Mouse (Mus musculus) spleen, adult 2 months (tissue): ENCODE data around the gene Nrxn1. TPM values are rescaled to one million over a fixed set of nuclear protein-coding genes. Genes with fewer than 3 reads are reported as not detected.

ENCODE experiments used
- DNase-seq, 2 experiments: peaks; one replicate each; pipeline versions ENCODE4 v3.0.0 to v3.0.0-alpha.2; 2012 to 2021; ENCODE audit warnings: low spot score in 2 of 2, low read depth in 1 of 2
- H3K27ac ChIP-seq: fragments of 200-500 bp; 2 replicates; pipeline ENCODE4 v1.5.1; 2012; ENCODE audit warnings: low read length, inconsistent platforms; ENCODE audit not compliant: insufficient read depth
- H3K27me3 ChIP-seq: fragments of 200-500 bp; 2 replicates; pipeline ENCODE4 v1.6.1; 2012; ENCODE audit warnings: mild to moderate bottlenecking, moderate library complexity, low read length, inconsistent platforms; ENCODE audit not compliant: control insufficient read depth, insufficient read depth
- H3K36me3 ChIP-seq: fragments of 200-500 bp; 2 replicates; pipeline ENCODE4 v1.6.1; 2012; ENCODE audit warnings: mild to moderate bottlenecking, low read length, inconsistent platforms; ENCODE audit not compliant: control insufficient read depth, insufficient read depth
- H3K4me1 ChIP-seq: fragments of 200-500 bp; 2 replicates; pipeline ENCODE4 v1.6.1; 2011; ENCODE audit warnings: inconsistent platforms; ENCODE audit not compliant: control insufficient read depth, insufficient read depth, insufficient read length
- H3K4me3 ChIP-seq: fragments of 200-500 bp; 2 replicates; pipeline ENCODE4 v1.5.1; 2011; ENCODE audit warnings: mild to moderate bottlenecking, inconsistent platforms; ENCODE audit not compliant: insufficient read depth, insufficient read length; ENCODE audit errors: extremely low read depth
- CTCF ChIP-seq: fragments of 200-500 bp; IDR thresholded peaks from 2 replicates; pipeline ENCODE4 v1.5.1; 2011; ENCODE audit warnings: mild to moderate bottlenecking, inconsistent platforms; ENCODE audit not compliant: insufficient read depth, insufficient read length, insufficient replicate concordance; ENCODE audit errors: extremely low read depth
- POLR2A ChIP-seq: fragments of 200-500 bp; IDR thresholded peaks from 2 replicates; pipeline ENCODE4 v1.6.1; 2011; ENCODE audit warnings: low read depth, low read length, inconsistent platforms
- WGBS: fragments of 180-500 bp; shearing (Covaris S2); methylation state at CpG from one replicate; pipeline ENCODE4 v1.1.7; 2018; 5-methylcytosine and 5-hydroxymethylcytosine counted together
- polyA plus RNA-seq: library from polyadenylated mRNA; depleted of rRNA; stranded (reverse); fragments of >200 nt; gene quantifications from 2 replicates; pipeline ENCODE4 v1.2.3, GENCODE M21; 2012

The Nrxn1 gene
- polyA plus RNA-seq, 1 experiment, result 0.50 TPM

DNA sequence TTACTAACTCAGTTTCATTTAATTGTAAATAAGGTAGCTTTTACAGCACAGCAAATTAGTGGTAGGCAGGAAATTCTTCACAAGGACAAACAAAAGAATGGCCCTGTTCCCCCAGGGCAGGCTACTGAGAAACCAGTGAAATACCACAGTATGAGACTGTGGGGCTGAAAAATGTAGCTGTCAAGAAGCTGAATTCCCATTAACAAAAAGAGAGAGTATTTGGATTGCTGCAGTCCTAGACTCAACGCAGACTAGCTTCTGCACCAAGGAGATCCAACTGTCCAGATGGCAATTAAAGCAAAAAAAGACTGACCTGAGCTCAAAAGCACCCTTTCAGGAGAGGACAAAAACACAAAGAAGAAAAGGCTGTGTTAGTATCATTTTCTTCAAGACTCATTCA lies 324.7 kb downstream of the Nrxn1 start:
- Histone ChIP-seq H3K4me3 (no peak overlapping the region), H3K27me3 (no peaks in the 10 kb centered on the region), H3K36me3 (no peaks in the 10 kb centered on the region), H3K4me1 (no peaks in the 10 kb centered on the region), H3K27ac (no peak overlapping the region)
- TF ChIP-seq CTCF (no peak), POLR2A (no peak)
- no peak for DNase-seq
- 68% methylated on average over 1 of the region's 1 CpGs for WGBS

DNA sequence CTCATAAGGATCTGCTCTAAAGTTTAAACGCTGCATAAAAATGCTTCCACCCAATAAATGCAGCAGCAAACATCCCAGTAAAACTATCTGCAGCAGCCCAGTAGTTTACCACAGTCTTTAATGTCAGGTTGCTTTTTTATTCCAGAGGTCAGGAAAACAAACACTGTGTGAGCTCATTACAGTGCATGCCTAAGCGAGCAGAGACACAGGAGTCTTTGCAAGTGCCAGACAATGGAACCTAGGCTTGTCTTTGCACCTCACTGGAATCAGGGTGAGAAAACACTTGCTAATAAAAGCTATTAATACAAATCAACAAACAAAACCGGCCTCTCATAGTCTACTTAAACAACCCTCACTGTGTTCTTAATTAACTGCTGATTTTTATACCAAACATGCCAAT lies 365.7 kb downstream of the Nrxn1 start:
- H3K27me3 ChIP-seq, result no peaks in the 10 kb centered on the region
- no peak for DNase-seq
- 76% methylated on average over 3 of the region's 3 CpGs for WGBS
- no peak overlapping the region for H3K4me3 ChIP-seq
- H3K4me1 ChIP-seq, result no peaks in the 10 kb centered on the region
- H3K36me3 ChIP-seq, result no peaks in the 10 kb centered on the region
- TF ChIP-seq CTCF (no peak), POLR2A (no peak)
- H3K27ac ChIP-seq, result no peak overlapping the region

DNA sequence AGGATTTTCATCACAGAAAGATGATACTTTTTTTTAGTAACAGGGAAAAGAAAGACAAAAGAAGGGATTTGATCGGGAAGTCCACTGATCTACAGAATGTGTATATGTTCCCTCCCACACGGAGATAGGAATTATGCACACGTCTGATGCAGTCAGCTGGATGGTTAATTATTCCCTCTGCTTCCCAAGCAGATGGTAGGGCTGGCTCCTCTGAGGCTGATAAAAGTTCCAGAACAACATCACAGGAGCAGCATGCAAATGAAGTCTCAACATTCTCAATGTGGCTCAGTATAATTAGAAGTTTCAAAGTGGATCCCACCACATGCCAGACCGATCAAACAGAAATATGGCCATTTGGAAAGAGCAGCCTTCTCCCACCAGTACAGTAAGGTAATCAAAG lies 388.1 kb downstream of the Nrxn1 start:
- no peak for TF ChIP-seq POLR2A
- TF ChIP-seq CTCF, result no peak
- Histone ChIP-seq H3K4me1 (no peaks in the 10 kb centered on the region), H3K36me3 (no peaks in the 10 kb centered on the region), H3K27me3 (no peaks in the 10 kb centered on the region), H3K27ac (no peak overlapping the region), H3K4me3 (no peak overlapping the region)
- WGBS, result 91% methylated on average over 4 of the region's 4 CpGs
- no peak for DNase-seq

DNA sequence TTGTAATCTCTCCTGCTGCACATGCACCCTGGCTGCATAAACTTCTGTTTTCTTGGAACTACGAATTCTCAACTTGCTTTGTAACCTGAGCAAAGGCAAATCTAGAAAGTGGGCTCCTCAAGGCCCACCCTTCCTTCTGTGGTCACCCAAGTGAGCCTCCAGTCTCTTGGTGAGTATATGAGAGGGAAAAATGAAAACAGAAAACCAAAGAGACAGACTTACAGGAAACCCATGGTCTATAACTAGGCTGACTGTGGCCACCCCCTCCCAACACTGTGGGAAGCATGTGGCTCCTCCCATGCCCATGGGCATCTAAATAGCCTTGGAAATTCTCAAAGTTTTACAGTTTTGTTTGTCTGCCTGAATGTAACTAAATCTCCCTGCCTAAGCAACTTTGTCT lies 390.2 kb downstream of the Nrxn1 start:
- WGBS, result 30% methylated on average over 1 of the region's 1 CpGs
- Histone ChIP-seq H3K36me3 (no peaks in the 10 kb centered on the region), H3K4me1 (no peaks in the 10 kb centered on the region), H3K27ac (no peak overlapping the region), H3K27me3 (no peaks in the 10 kb centered on the region), H3K4me3 (no peak overlapping the region)
- TF ChIP-seq POLR2A, result no peak
- DNase-seq, result no peak

DNA sequence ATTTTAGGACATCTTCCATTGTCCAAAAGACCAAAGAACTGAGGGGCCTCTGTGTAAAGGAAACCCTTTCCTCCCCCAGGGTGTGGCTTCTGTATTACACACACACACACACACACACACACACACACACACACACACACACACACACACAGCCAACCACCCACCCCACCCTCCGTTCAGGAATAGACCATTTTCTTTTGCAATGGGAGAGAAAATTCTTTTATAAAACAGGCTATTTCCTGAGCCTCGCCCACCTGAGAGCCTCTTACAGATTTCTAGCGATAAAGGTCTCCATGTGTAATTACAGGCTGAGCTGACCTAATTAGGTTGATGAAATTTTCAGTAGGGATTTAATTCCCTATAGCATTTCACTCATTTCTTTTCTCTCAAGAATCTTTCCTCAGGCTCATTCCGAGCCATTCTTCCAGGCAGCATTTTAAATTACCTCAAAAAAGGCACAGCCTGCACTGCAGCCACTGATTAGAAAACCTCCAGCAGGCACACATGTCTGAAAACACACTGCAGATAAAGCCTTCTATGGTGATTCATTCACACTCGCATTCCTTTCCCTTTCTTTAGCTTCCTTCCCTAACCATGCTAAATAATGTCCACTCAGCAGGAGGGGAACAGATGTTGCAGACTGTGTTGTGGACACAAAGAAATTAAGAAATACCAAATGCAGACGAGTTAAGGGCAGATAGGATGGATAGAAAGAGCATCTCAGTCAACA lies 396.6 kb downstream of the Nrxn1 start:
- TF ChIP-seq CTCF, result no peak
- TF ChIP-seq POLR2A, result no peak
- WGBS, result 73% methylated on average over 6 of the region's 6 CpGs
- Histone ChIP-seq H3K36me3 (no peaks in the 10 kb centered on the region), H3K4me3 (no peak overlapping the region), H3K27ac (no peak overlapping the region), H3K27me3 (no peaks in the 10 kb centered on the region), H3K4me1 (no peaks in the 10 kb centered on the region)
- no peak for DNase-seq

DNA sequence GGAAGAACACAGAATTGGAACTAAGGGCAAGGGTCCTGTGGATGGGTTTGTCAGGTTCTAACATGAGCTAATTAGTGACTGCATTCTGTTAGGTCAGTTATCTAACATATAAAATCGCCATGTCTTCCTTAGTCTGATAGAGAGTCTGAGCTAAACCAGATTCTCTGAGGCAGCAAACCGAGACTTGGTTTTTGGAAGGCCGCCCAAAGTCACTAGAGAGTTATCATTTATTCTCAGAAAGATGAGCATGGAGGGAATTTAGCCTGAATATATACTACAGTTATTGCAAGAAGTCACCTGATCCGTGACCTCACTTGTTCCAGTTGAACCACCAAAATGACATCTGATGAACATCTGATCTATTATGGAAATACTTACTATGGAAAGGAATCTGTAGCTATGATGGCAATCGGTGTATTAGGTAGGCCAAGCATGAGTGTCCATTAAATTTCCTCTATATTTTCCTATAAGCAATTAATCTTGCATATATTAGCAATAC lies 397.7 kb downstream of the Nrxn1 start:
- Histone ChIP-seq H3K4me1 (no peaks in the 10 kb centered on the region), H3K4me3 (no peak overlapping the region), H3K36me3 (no peaks in the 10 kb centered on the region), H3K27ac (no peak overlapping the region), H3K27me3 (no peaks in the 10 kb centered on the region)
- no peak for DNase-seq
- 85% methylated on average over 5 of the region's 5 CpGs for WGBS
- TF ChIP-seq CTCF (no peak), POLR2A (no peak)

DNA sequence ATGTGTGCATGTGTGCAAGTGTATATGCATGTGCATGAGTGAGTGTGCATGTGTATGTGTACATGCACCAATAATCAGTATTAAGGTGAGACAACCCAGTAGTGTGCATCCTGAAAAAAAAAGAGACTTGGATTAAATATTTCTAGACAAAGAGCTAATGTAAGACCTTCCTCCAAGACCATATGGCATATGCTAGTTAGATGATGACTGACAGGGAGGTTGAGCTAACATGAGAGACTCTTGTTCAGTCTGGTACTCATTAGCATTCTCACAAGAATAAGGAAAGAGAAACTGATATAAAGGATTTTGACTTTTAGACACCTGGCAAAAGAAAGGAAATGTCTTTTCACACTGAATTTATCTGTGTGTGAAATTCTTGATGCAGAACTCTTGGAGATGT lies 408.7 kb downstream of the Nrxn1 start:
- no peaks in the 10 kb centered on the region for H3K36me3 ChIP-seq
- DNase-seq, result no peak
- no peak for TF ChIP-seq POLR2A
- TF ChIP-seq CTCF, result no peak
- H3K27ac ChIP-seq, result no peak overlapping the region
- H3K27me3 ChIP-seq, result no peaks in the 10 kb centered on the region
- H3K4me3 ChIP-seq, result no peak overlapping the region
- no peaks in the 10 kb centered on the region for H3K4me1 ChIP-seq
